Comparison of ENCODE assay signal across 8 mouse cellular contexts in the genomic region with DNA sequence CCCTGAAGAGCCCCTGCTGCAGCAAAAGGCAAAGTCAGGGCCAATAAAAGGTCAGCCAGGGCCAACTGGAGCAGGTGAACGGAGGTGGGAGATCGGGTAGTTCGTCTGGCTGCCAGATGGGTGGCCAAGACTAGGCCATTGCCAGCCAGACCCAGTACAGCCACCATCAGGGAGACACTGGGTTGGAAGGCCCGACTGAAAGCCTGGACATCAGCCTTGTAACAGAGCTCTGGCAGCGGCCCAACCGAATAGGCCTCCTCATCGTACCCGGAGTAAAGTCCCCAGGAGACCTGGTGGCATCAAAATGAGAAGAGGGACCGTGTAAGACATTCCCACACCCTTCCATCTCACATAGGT. TPM values are rescaled to one million over a fixed set of nuclear protein-coding genes. Genes with fewer than 3 reads are reported as not detected.
DNase-seq lines count a peak whose midpoint lies in the region; ATAC-seq and TF ChIP-seq lines count a peak whose summit lies in the region.

No protein-coding gene starts in this region.

- no peaks in the 10 kb centered on the region for H3K9me3 ChIP-seq in forebrain, embryonic 10.5 days
- no peaks in the 10 kb centered on the region for H3K9me3 ChIP-seq in limb, embryonic 13.5 days
- H3K9me3 ChIP-seq in stomach, postnatal 0 days (ENCODE audit: control insufficient read depth, low read length) = no peaks in the 10 kb centered on the region

- H3K4me1 ChIP-seq in forebrain, embryonic 10.5 days = peaks cover 90% of the 10 kb centered on the region
- peaks cover 70% of the 10 kb centered on the region for H3K4me1 ChIP-seq in limb, embryonic 13.5 days
- H3K4me1 ChIP-seq in stomach, postnatal 0 days (replicated peaks; ENCODE audit: control insufficient read depth, insufficient read depth) = peaks cover 20% of the 10 kb centered on the region

- H3K27ac ChIP-seq in gastrocnemius, adult 2 months = peak overlapping the region; percentile 93
- H3K27ac ChIP-seq in forebrain, embryonic 10.5 days = peak overlapping the region; percentile 75
- no peak overlapping the region for H3K27ac ChIP-seq in limb, embryonic 13.5 days
- peak overlapping the region; percentile 87; the same call in 1 of the 2 replicates for H3K27ac ChIP-seq in stomach, postnatal 0 days (replicated peaks)

- H3K9ac ChIP-seq in limb, embryonic 13.5 days = peak overlapping the region; percentile 63; the same call in 1 of the 2 replicates
- H3K9ac ChIP-seq in stomach, postnatal 0 days (ENCODE audit: low read length) = peak overlapping the region; percentile 54; the same call in 1 of the 2 replicates

- TF ChIP-seq CTCF in gastrocnemius, adult 2 months (IDR thresholded peaks at IDR 0.05) = no peak
- no peak for TF ChIP-seq CTCF in stomach, postnatal 0 days (IDR thresholded peaks at IDR 0.05; ENCODE audit: low read depth)

- TF ChIP-seq EP300 in stomach, postnatal 0 days (optimal IDR thresholded peaks at IDR 0.05) = no peak

- ATAC-seq in limb, embryonic 13.5 days (ENCODE audit: low FRiP score, low read depth) = no peak
- no peak for ATAC-seq in stomach, postnatal 0 days (ENCODE audit: low FRiP score, low TSS enrichment)

- H3K36me3 ChIP-seq in forebrain, embryonic 10.5 days (replicated peaks) = no peaks in the 10 kb centered on the region
- no peaks in the 10 kb centered on the region for H3K36me3 ChIP-seq in limb, embryonic 13.5 days
- no peaks in the 10 kb centered on the region for H3K36me3 ChIP-seq in stomach, postnatal 0 days (ENCODE audit: control insufficient read depth, insufficient read depth, low read length)

- peaks cover 96% of the 10 kb centered on the region for H3K27me3 ChIP-seq in forebrain, embryonic 10.5 days (ENCODE audit: poor library complexity, severe bottlenecking)
- H3K27me3 ChIP-seq in limb, embryonic 13.5 days = peaks cover 79% of the 10 kb centered on the region
- H3K27me3 ChIP-seq in stomach, postnatal 0 days (ENCODE audit: control insufficient read depth, insufficient read depth, low read length) = no peaks in the 10 kb centered on the region

- peak overlapping the region; percentile 89 for H3K4me2 ChIP-seq in limb, embryonic 13.5 days (replicated peaks)
- peak overlapping the region; percentile 73 for H3K4me2 ChIP-seq in stomach, postnatal 0 days (replicated peaks; ENCODE audit: low read depth)

- DNase-seq in gastrocnemius, adult 2 months = peak; percentile 64
- no peak for DNase-seq in gastrocnemius, postnatal 36 days
- DNase-seq in 3134 (ENCODE audit: extremely low read depth, insufficient read length, low spot score) = peak; percentile 67
- no peak for DNase-seq in forebrain, embryonic 10.5 days (ENCODE audit: extremely low spot score, low spot score)
- no peak for DNase-seq in stomach, postnatal 0 days (ENCODE audit: low spot score)
- DNase-seq in gastrocnemius, postnatal 14 days = no peak
- no peak for DNase-seq in adrenal gland, adult 18-20 months (ENCODE audit: low spot score in 2 of 2)

- H3K4me3 ChIP-seq in gastrocnemius, adult 2 months = peak overlapping the region; percentile 71
- peak overlapping the region; percentile 43 for H3K4me3 ChIP-seq in forebrain, embryonic 10.5 days
- peak overlapping the region; percentile 40 for H3K4me3 ChIP-seq in limb, embryonic 13.5 days
- peak overlapping the region; percentile 38 for H3K4me3 ChIP-seq in stomach, postnatal 0 days (ENCODE audit: low read depth, low read length)

- intact Hi-C loops in gastrocnemius, adult 2 months (cut with DNase I) = loop anchor here (5.0 kb wide), 1 partner anchor 192 kb away; no protein-coding TSS in a partner anchor
- intact Hi-C loops in gastrocnemius, postnatal 36 days (cut with DNase I) = loop anchor here (5.0 kb wide), 1 partner anchor 57 kb away; the partner anchor contains the start of genes Retreg3 and Tubg1
- intact Hi-C loops in gastrocnemius, postnatal 14 days (cut with DNase I; ENCODE audit: low total_unique reads) = no loop called here

- 23% methylated on average over 9 of the region's 9 CpGs for WGBS in forebrain, embryonic 10.5 days
- 28% methylated on average over 9 of the region's 9 CpGs for WGBS in limb, embryonic 13.5 days
- WGBS in stomach, postnatal 0 days = 47% methylated on average over 9 of the region's 9 CpGs

RNA-seq across cellular contexts. Expression of gene Ccr10, which starts 0.9 kb away (rescaled TPM):
- total RNA-seq in gastrocnemius, adult 2 months (2021) = not detected
- total RNA-seq in gastrocnemius, postnatal 36 days (2021) = not detected
- not detected in 2 replicates for polyA plus RNA-seq in forebrain, embryonic 10.5 days (2016; fragmentation: Nextera tagmentation; extraction: Ambion mirVana)
- 0.10 TPM in 1 of 2 replicates, not detected in the other for polyA plus RNA-seq in limb, embryonic 13.5 days (2015; fragmentation: Nextera tagmentation; extraction: Ambion mirVana)
- polyA plus RNA-seq in stomach, postnatal 0 days (2015; fragmentation: Nextera tagmentation; extraction: Ambion mirVana) = 0.16 and 0.24 TPM in 2 replicates
- under 1 TPM in 1 of 2 experiments, not detected in 1; 0.12 TPM for total RNA-seq in gastrocnemius, postnatal 14 days (2021)
- under 1 TPM in 1 of 2 experiments, not detected in 1; 0.51 TPM for total RNA-seq in adrenal gland, adult 18-20 months (2021)

RNA-seq across cellular contexts. Expression of gene Plekhh3, which starts 3.2 kb away (rescaled TPM):
- total RNA-seq in gastrocnemius, adult 2 months (2021) = 10 to 100 TPM; 20.7 to 35.3 TPM
- total RNA-seq in gastrocnemius, postnatal 36 days (2021) = 10 to 100 TPM; 22.4 to 27.6 TPM
- polyA plus RNA-seq in forebrain, embryonic 10.5 days (2016; fragmentation: Nextera tagmentation; extraction: Ambion mirVana) = 3.5 and 4.8 TPM in 2 replicates
- polyA plus RNA-seq in limb, embryonic 13.5 days (2015; fragmentation: Nextera tagmentation; extraction: Ambion mirVana) = 6.6 and 7.3 TPM in 2 replicates
- polyA plus RNA-seq in stomach, postnatal 0 days (2015; fragmentation: Nextera tagmentation; extraction: Ambion mirVana) = 23.8 and 25.6 TPM in 2 replicates
- total RNA-seq in gastrocnemius, postnatal 14 days (2021) = 10 to 100 TPM; 22.0 to 26.9 TPM
- 10 to 100 TPM; 24.3 to 25.6 TPM for total RNA-seq in adrenal gland, adult 18-20 months (2021)

RNA-seq across cellular contexts. Expression of gene Cntnap1, which starts 4.0 kb away (rescaled TPM):
- 1 to 10 TPM; 1.2 to 1.6 TPM for total RNA-seq in gastrocnemius, adult 2 months (2021)
- total RNA-seq in gastrocnemius, postnatal 36 days (2021) = 1 to 10 TPM; 1.1 to 2.1 TPM
- 0.12 and 0.16 TPM in 2 replicates for polyA plus RNA-seq in forebrain, embryonic 10.5 days (2016; fragmentation: Nextera tagmentation; extraction: Ambion mirVana)
- polyA plus RNA-seq in limb, embryonic 13.5 days (2015; fragmentation: Nextera tagmentation; extraction: Ambion mirVana) = 0.27 and 0.46 TPM in 2 replicates
- 0.52 and 0.94 TPM in 2 replicates for polyA plus RNA-seq in stomach, postnatal 0 days (2015; fragmentation: Nextera tagmentation; extraction: Ambion mirVana)
- 1 to 10 TPM; 1.8 to 2.4 TPM for total RNA-seq in gastrocnemius, postnatal 14 days (2021)
- 1 to 10 TPM; 6.4 to 7.3 TPM for total RNA-seq in adrenal gland, adult 18-20 months (2021)

RNA-seq across cellular contexts. Expression of gene Tubg2, which starts 18.7 kb away (rescaled TPM):
- total RNA-seq in gastrocnemius, adult 2 months (2021) = 1 to 10 TPM; 2.4 to 3.6 TPM
- 1 to 10 TPM; 2.3 to 2.6 TPM for total RNA-seq in gastrocnemius, postnatal 36 days (2021)
- 2.3 and 2.7 TPM in 2 replicates for polyA plus RNA-seq in forebrain, embryonic 10.5 days (2016; fragmentation: Nextera tagmentation; extraction: Ambion mirVana)
- 7.3 and 7.4 TPM in 2 replicates for polyA plus RNA-seq in limb, embryonic 13.5 days (2015; fragmentation: Nextera tagmentation; extraction: Ambion mirVana)
- 3.0 and 3.1 TPM in 2 replicates for polyA plus RNA-seq in stomach, postnatal 0 days (2015; fragmentation: Nextera tagmentation; extraction: Ambion mirVana)
- total RNA-seq in gastrocnemius, postnatal 14 days (2021) = 1 to 10 TPM; 3.1 to 4.6 TPM
- total RNA-seq in adrenal gland, adult 18-20 months (2021) = 1 to 10 TPM; 5.9 to 6.4 TPM

RNA-seq across cellular contexts. Expression of gene Ezh1, which starts 51.9 kb away (rescaled TPM):
- total RNA-seq in gastrocnemius, adult 2 months (2021) = 10 to 100 TPM; 25.9 to 26.3 TPM
- total RNA-seq in gastrocnemius, postnatal 36 days (2021) = 10 to 100 TPM; 20.5 to 23.8 TPM
- 9.9 and 10.2 TPM in 2 replicates for polyA plus RNA-seq in forebrain, embryonic 10.5 days (2016; fragmentation: Nextera tagmentation; extraction: Ambion mirVana)
- 14.6 and 17.5 TPM in 2 replicates for polyA plus RNA-seq in limb, embryonic 13.5 days (2015; fragmentation: Nextera tagmentation; extraction: Ambion mirVana)
- polyA plus RNA-seq in stomach, postnatal 0 days (2015; fragmentation: Nextera tagmentation; extraction: Ambion mirVana) = 8.1 and 9.4 TPM in 2 replicates
- 10 to 100 TPM; 13.5 to 18.1 TPM for total RNA-seq in gastrocnemius, postnatal 14 days (2021)
- 10 to 100 TPM; 29.5 to 35.6 TPM for total RNA-seq in adrenal gland, adult 18-20 months (2021)

Comparison
In these comparisons a context has a peak if more than half of its experiments do, and no peak if none do; other contexts are left out.
1. DNase-seq: peak in gastrocnemius, adult 2 months (single experiment) and 3134 (single experiment); none in gastrocnemius, postnatal 36 days (0 of 2), forebrain, embryonic 10.5 days (single experiment), stomach, postnatal 0 days (single experiment), gastrocnemius, postnatal 14 days (single experiment) and adrenal gland, adult 18-20 months (0 of 2).
2. Peak in every context shown above with its lines, with median percentiles within 50 percentile points of each other: H3K4me3 ChIP-seq.